Mouse (Mus musculus) neural tube, embryonic 12.5 days (tissue): Measurements from ENCODE around the gene Reck. TPM values are rescaled to one million over a fixed set of nuclear protein-coding genes. Genes with fewer than 3 reads are reported as not detected.

Experiments used
- ATAC-seq: fragments of 200-750 bp; cut with Nextera tagmentation; 2 replicates; pipeline ENCODE4 v1.8.0; 2017; ENCODE audit warnings: low read depth, mild to moderate bottlenecking, moderate TSS enrichment, moderate library complexity; ENCODE audit not compliant: low FRiP score
- H3K27ac ChIP-seq: fragments of 300-500 bp; sonication (generic); 2 replicates; pipeline ENCODE4 v1.5.1; 2016
- H3K27me3 ChIP-seq: fragments of 300-500 bp; sonication (generic); replicated peaks from 2 replicates; pipeline ENCODE4 v1.6.1; 2016; ENCODE audit warnings: mild to moderate bottlenecking
- H3K36me3 ChIP-seq: fragments of 300-500 bp; sonication (generic); 2 replicates; pipeline ENCODE4 v1.6.1; 2016; ENCODE audit warnings: mild to moderate bottlenecking
- H3K4me1 ChIP-seq: fragments of 300-500 bp; sonication (generic); 2 replicates; pipeline ENCODE4 v1.6.1; 2016
- H3K4me2 ChIP-seq: fragments of 300-500 bp; sonication (generic); replicated peaks from 2 replicates; pipeline ENCODE4 v1.6.1; 2016; ENCODE audit warnings: mild to moderate bottlenecking
- H3K4me3 ChIP-seq: fragments of 300-500 bp; sonication (generic); 2 replicates; pipeline ENCODE4 v1.5.1; 2016
- H3K9ac ChIP-seq: fragments of 300-500 bp; sonication (generic); 2 replicates; pipeline ENCODE4 v1.6.1; 2016; ENCODE audit warnings: mild to moderate bottlenecking
- H3K9me3 ChIP-seq: fragments of 300-500 bp; sonication (generic); 2 replicates; pipeline ENCODE4 v1.6.1; 2016; ENCODE audit warnings: mild to moderate bottlenecking
- WGBS: fragments of 180-500 bp; shearing (Covaris S2); methylation state at CpG from one replicate; pipeline ENCODE4 v1.1.7; 2016; 5-methylcytosine and 5-hydroxymethylcytosine counted together
- polyA plus RNA-seq: library from polyadenylated mRNA; unstranded; fragments of >200 nt; fragmentation: Nextera tagmentation; extraction: Ambion mirVana; gene quantifications from 2 replicates; pipeline ENCODE4 v1.2.1, GENCODE M21; 2016

Gene Reck
- polyA plus RNA-seq, 1 experiment from 2014 or later = 15.1 TPM

DNA sequence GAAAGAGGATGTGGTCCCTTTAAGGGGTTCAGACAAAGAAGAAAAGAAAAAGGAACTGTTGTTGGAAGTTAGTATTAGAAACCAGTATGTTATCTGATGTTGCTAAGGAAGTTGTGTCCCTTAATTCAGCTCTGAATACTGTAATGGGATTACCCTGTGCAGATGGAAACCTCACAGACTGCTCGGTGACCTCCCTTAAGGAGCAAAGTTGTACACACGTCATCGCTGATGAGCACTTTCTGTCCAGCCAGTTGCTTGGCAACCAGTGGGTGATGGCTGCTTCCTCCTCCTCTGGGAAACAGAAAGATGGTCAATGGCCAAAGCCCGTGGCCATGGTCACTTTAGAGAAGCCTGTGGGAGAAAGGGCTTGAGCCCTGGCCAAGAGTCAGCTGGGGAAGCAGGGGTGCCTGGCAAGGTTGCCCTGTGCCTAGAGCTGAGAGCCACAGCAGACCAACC lies 98.2 kb downstream of the Reck start:
- Histone ChIP-seq H3K27me3 (no peaks in the 10 kb centered on the region), H3K9ac (no peak overlapping the region), H3K4me3 (no peak overlapping the region), H3K27ac (no peak overlapping the region), H3K4me2 (no peak overlapping the region), H3K4me1 (peaks cover 24% of the 10 kb centered on the region), H3K36me3 (peaks cover 10% of the 10 kb centered on the region), H3K9me3 (no peaks in the 10 kb centered on the region)
- 54% methylated on average over 4 of the region's 4 CpGs for WGBS
- no peak for ATAC-seq

DNA sequence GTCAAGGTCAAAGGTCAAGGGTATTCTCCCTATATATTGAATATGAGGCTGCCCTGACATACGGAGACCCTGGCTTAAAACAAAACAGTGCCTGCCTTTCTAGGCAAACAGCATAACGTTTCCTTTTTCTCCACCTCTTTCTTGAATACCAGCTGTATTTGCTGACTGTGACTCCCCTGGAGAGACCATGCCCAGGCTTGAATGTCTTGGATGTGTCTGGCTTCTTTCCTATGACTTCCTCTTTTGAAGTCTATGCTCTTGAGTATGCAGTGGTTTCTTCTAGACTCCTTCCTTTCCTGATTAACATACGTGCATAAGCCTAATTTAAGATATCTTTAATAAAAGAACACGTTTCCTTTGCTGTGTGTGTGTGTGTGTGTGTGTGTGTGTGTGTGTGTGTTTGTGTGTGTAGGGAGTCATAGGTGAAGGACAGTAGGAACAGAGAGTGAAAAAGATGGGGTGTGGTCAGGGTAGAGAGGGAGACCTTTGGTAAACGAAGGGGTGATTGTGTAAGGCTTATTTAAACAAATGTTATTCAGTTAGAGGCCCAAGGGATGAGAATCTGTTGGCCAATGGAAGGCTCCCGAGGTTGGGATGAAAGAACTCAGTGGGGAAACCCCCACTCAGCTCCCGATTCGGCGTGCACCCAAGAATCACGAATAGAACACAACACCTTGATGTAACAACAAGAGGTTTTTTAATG lies 99.7 kb downstream of the Reck start:
- H3K4me1 ChIP-seq = peaks cover 21% of the 10 kb centered on the region
- ATAC-seq = no peak
- WGBS = 88% methylated on average over 10 of the region's 10 CpGs

DNA sequence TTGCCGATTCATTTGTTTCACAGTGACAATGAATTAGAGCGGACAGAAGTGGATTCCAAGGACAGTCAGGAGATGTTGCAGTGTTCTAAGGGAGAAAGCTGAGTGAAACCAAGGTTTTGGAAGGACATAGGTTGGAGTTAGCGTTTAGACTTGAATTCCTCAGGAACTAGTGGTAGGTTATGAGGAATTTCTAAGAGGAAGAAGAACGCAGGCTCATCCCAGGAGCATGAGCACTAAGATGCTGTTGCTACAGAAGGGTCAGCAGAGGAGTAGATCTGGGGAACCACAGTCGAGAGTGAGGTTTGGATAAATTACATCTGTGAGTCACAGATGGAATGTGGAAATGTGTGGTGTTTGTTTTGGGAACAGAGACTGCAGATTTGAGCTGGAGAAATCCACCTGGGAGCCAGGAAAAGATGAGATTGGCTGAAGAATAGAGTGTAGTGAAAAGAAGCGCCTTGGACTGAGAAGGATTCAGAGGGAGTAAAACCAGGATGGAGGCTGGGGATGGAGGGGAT lies 101.0 kb downstream of the Reck start:
- no peaks in the 10 kb centered on the region for H3K9me3 ChIP-seq
- ATAC-seq = no peak
- peaks cover 11% of the 10 kb centered on the region for H3K36me3 ChIP-seq
- no peak overlapping the region for H3K9ac ChIP-seq
- H3K4me1 ChIP-seq = peaks cover 21% of the 10 kb centered on the region
- 84% methylated on average over 6 of the region's 6 CpGs for WGBS
- no peaks in the 10 kb centered on the region for H3K27me3 ChIP-seq
- H3K4me3 ChIP-seq = no peak overlapping the region
- H3K4me2 ChIP-seq = no peak overlapping the region
- no peak overlapping the region for H3K27ac ChIP-seq

More for the DNA sequence above, 99.7 kb downstream of the Reck start:
- H3K27ac ChIP-seq = no peak overlapping the region
- no peak overlapping the region for H3K4me2 ChIP-seq
- no peak overlapping the region for H3K9ac ChIP-seq
- no peaks in the 10 kb centered on the region for H3K27me3 ChIP-seq
- H3K9me3 ChIP-seq = no peaks in the 10 kb centered on the region
- H3K4me3 ChIP-seq = no peak overlapping the region
- H3K36me3 ChIP-seq = peaks cover 11% of the 10 kb centered on the region

DNA sequence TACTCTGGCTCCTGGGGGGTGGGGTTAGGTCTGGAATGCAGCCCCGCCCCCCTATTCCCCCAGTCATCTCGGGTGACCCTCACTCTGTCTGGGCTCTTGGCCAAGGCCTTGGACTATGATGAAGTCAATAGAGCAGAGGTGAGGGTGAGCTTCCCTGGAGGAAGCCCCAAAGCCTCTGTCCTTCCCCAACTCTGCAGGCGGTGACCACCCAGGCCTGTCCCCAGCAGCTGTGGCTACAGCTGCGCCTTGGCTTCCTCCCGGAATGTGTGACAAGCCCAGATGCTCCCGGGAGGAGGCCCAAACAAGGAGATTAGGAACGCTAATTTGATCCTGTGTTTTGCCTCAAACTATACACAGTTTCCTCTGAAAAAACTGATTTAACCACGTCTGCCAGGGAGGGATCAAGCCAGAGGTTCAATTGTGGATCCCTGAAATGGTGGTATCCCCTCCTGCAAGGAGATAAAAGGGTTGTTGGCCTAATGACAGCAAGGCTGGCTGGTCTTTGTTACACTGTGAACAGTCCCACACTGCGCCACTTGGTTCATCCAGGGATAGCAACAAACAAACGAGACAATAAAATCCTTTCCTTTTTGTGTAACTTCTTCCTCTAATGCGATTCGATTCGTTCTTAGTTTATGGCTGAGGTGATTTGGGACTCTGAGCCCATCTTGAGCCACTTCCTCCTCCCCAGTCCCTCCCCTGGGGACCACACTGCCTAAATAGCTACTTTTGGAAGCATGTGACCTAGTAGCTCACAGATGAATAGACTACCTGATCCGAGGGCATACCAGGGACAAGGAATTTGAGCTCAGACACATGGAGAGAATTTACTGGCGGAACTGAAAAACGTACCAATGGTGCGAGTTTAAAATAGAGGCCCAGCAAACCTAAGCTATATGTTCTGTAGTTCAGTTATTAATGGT lies 103.5 kb downstream of the Reck start:
- no peaks in the 10 kb centered on the region for H3K9me3 ChIP-seq
- 0 out of 2 replicates have a peak overlapping the region, but pooled peaks have one; percentile 24 for H3K4me2 ChIP-seq
- peaks cover 9% of the 10 kb centered on the region for H3K4me1 ChIP-seq
- no peak for ATAC-seq
- no peak overlapping the region for H3K9ac ChIP-seq
- H3K27me3 ChIP-seq = no peaks in the 10 kb centered on the region
- no peak overlapping the region for H3K27ac ChIP-seq
- H3K36me3 ChIP-seq = peaks cover 11% of the 10 kb centered on the region
- 20% methylated on average over 17 of the region's 17 CpGs for WGBS
- no peak overlapping the region for H3K4me3 ChIP-seq

DNA sequence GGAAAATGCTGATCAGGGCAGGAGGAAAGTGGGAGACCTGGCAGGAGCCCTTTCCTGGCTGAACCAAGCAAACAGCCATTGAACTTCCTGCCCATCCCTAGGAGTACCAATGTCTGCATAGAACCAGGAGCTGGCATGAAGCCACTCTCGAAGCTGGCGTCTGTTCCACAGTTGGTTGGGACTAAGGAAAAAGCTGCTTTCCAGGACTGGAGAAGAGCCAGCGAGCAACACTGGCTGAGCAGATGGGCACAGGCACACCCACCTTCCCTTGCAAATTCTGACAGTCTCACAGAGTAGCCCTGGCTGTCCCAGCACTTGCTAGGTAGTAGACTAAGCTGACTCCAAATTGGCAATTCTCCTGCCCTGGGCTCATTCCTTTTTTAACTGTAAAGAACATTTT lies 104.4 kb downstream of the Reck start:
- ATAC-seq = no peak
- H3K4me2 ChIP-seq = no peak overlapping the region
- H3K4me3 ChIP-seq = no peak overlapping the region
- WGBS = 83% methylated on average over 3 of the region's 3 CpGs
- no peaks in the 10 kb centered on the region for H3K9me3 ChIP-seq
- peaks cover 8% of the 10 kb centered on the region for H3K36me3 ChIP-seq
- no peak overlapping the region for H3K9ac ChIP-seq
- H3K27me3 ChIP-seq = no peaks in the 10 kb centered on the region
- H3K4me1 ChIP-seq = peaks cover 9% of the 10 kb centered on the region
- no peak overlapping the region for H3K27ac ChIP-seq

DNA sequence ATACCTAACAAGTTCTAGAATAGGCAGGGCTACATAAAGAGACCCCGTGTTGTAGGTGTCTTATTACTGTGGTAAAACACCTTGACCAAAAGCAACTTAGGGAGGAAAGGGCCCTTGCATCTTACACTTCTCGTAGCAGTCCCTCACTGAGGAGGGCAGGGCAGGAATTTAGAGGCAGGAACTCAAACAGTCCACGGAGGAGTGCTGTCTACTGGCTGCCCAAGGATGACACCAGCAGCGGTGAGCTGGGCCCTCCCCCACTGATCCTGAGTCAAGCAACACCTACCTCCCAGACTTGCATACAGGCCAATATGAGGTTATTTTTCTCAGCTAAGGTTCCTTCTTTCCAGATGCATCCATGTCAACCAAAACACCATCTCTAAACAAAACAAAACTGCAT lies 104.9 kb downstream of the Reck start:
- H3K4me1 ChIP-seq = peaks cover 9% of the 10 kb centered on the region
- ATAC-seq = no peak
- H3K4me2 ChIP-seq = no peak overlapping the region
- no peak overlapping the region for H3K27ac ChIP-seq
- H3K9me3 ChIP-seq = no peaks in the 10 kb centered on the region
- no peak overlapping the region for H3K4me3 ChIP-seq
- no peaks in the 10 kb centered on the region for H3K27me3 ChIP-seq
- peaks cover 5% of the 10 kb centered on the region; the same call in 1 of the 2 replicates for H3K36me3 ChIP-seq
- 83% methylated on average over 4 of the region's 4 CpGs for WGBS
- H3K9ac ChIP-seq = no peak overlapping the region

DNA sequence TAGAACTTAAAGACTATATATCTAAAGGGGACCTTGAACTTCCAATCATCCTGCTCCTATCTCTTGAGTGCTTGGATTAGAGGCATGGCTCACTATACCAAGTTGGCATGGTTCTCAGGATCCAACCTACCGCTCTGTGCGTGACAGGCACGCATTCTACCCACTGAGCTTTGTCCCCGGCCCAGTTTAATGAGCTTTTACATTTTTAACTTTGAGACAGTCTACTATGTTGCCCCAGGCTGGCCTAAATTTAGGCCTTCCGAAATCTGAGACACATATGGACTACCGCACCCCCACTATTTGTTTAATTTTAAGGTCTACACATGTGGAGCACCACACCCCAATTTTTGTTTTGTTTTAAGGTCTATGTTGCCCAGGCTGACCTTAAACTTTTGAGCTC lies 105.5 kb downstream of the Reck start:
- Histone ChIP-seq H3K4me1 (peaks cover 9% of the 10 kb centered on the region), H3K27me3 (no peaks in the 10 kb centered on the region), H3K27ac (no peak overlapping the region), H3K9me3 (no peaks in the 10 kb centered on the region), H3K4me3 (no peak overlapping the region), H3K36me3 (peaks cover 5% of the 10 kb centered on the region; the same call in 1 of the 2 replicates), H3K4me2 (no peak overlapping the region), H3K9ac (no peak overlapping the region)
- WGBS = 93% methylated on average over 6 of the region's 6 CpGs
- ATAC-seq = no peak

DNA sequence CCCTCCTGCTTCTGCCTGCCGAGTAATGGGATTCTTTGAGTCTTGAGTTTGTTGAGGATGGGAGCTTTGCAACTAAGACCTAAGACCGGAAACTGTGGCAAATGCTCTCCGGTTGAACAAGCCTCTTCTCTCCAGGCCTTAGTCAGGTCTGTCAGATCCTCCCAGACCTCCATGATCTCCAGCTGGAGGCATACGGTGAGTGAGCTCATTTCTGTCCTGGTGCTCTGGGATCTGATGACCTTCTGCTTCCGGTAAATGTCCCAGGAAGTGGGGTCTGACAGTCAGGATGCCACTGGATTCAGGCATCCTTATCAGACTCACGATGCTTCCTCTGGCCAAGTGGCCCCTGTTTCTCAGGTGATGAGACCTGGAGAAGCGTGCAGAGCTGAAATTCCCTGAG lies 105.9 kb downstream of the Reck start:
- no peak for ATAC-seq
- Histone ChIP-seq H3K36me3 (peaks cover 5% of the 10 kb centered on the region; the same call in 1 of the 2 replicates), H3K9ac (no peak overlapping the region), H3K4me2 (no peak overlapping the region), H3K4me3 (no peak overlapping the region), H3K4me1 (peaks cover 9% of the 10 kb centered on the region), H3K27me3 (no peaks in the 10 kb centered on the region), H3K9me3 (no peaks in the 10 kb centered on the region), H3K27ac (no peak overlapping the region)
- WGBS = 88% methylated on average over 7 of the region's 7 CpGs

DNA sequence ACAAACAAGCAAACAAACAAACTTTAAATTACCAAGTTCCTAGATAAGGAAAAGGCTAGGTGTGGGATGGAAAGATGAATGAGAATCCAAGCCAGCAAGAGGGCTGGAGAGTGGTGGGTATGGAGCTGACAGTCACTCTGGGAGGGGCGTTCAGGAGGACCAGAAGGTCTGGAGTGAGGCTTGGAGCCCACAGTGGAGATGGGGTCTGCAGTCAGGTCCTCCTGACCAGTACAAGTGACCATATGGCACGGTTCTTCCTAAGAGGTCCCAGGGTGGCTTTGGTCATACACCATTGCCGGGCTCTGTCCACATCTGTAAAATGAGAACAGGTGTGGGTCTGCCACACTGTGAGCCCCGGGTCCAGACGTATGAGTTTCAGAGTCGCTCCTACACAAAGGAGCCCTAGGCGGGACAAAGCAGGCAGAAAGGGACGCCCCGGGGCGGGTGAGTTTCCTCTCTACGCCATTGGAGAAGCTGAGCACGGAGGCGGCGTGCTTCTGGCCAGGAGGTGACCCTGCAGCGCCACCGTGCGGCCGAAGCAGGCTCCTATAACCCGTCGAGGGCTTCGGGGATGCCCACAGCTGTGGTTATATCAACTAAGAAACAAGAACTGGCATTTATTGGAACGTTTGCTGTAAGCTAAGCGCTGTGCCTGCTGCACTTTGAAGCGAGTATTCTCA lies 106.9 kb downstream of the Reck start:
- peaks cover 5% of the 10 kb centered on the region; the same call in 1 of the 2 replicates for H3K36me3 ChIP-seq
- ATAC-seq = peak; percentile 93
- 3% methylated on average over 24 of the region's 24 CpGs for WGBS
- no peak overlapping the region for H3K27ac ChIP-seq
- H3K4me3 ChIP-seq = peak overlapping the region; percentile 21; the same call in 1 of the 2 replicates
- H3K4me2 ChIP-seq = peak overlapping the region; percentile 63
- H3K4me1 ChIP-seq = peaks cover 9% of the 10 kb centered on the region
- H3K27me3 ChIP-seq = no peaks in the 10 kb centered on the region
- no peaks in the 10 kb centered on the region for H3K9me3 ChIP-seq
- H3K9ac ChIP-seq = peak overlapping the region; percentile 48; the same call in 1 of the 2 replicates

DNA sequence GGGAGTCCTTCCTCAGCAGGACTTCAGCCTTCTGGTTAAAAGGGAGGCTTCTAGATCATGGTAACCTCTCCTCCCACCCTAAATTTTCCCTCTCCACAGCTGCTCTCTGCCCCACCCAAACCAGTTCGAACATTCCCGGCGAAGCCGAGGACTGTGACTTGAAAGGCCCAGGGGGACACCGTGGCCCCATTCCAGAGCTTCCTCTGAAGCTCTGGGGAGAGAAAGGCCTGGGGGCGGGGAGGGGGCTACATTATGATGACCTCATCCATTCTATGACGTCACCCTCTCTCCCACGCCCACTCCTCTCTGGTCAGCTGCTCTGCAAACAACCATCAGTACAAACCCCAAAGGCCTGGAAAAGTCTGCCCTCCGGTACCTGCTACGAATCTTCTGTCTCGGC lies 107.9 kb downstream of the Reck start, which contains the start of gene Ccin:
Gene Ccin (plus strand): TSS at position 303 of the 400 bp plus-strand sequence.
- Histone ChIP-seq H3K36me3 (peaks cover 3% of the 10 kb centered on the region; the same call in 1 of the 2 replicates), H3K4me3 (peak within 1 kb of the TSS; percentile 21; the same call in 1 of the 2 replicates), H3K27me3 (no peaks in the 10 kb centered on the region), H3K27ac (no peak within 1 kb of the TSS), H3K4me1 (peaks cover 9% of the 10 kb centered on the region), H3K9me3 (no peaks in the 10 kb centered on the region), H3K9ac (peak within 1 kb of the TSS; percentile 48; the same call in 1 of the 2 replicates), H3K4me2 (peak within 1 kb of the TSS; percentile 63)
- WGBS = 77% methylated on average over 11 of the region's 11 CpGs
- no peak for ATAC-seq

DNA sequence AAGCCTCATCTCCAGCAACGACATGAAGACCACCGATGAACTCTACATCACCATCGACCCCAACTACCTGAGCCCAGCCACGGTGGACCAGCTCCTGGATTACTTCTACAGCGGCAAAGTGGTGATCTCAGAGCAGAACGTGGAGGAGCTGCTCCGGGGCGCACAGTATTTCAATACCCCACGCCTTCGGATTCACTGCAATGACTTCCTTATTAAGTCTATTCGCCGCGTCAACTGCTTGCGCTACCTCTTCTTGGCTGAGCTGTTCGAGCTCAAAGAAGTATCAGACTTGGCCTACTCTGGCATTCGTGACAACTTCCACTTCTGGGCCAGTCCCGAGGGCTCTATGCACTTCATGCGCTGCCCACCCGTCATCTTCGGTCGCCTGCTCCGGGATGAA lies 108.4 kb downstream of the Reck start:
- no peak for ATAC-seq
- WGBS = 93% methylated on average over 22 of the region's 22 CpGs
- H3K4me1 ChIP-seq = peaks cover 3% of the 10 kb centered on the region

More for the DNA sequence above, 108.4 kb downstream of the Reck start:
- Histone ChIP-seq H3K36me3 (no peaks in the 10 kb centered on the region), H3K4me3 (no peak overlapping the region), H3K9me3 (no peaks in the 10 kb centered on the region), H3K27ac (no peak overlapping the region), H3K9ac (no peak overlapping the region), H3K4me2 (no peak overlapping the region), H3K27me3 (no peaks in the 10 kb centered on the region)
